In genomic region chr12:27182397-27183375, GRCm38 (mm10) we compare ENCODE assay signal across 9 mouse cellular contexts.
DNase-seq lines count a peak whose midpoint lies in the region; ATAC-seq and TF ChIP-seq lines count a peak whose summit lies in the region.
"Had no signal": no experiment of that assay in that cellular context is flagged by ENCODE, and none has a peak within 500 bp of the region (broad histone marks: within the 10 kb centered on the region; RNA-seq: fewer than 3 reads in every experiment).

No protein-coding gene starts in this region.

- no peak overlapping the region for H3K27ac ChIP-seq in kidney, postnatal 0 days
- peak overlapping the region; percentile 94 for H3K27ac ChIP-seq in heart, embryonic 12.5 days (ENCODE audit: poor library complexity, severe bottlenecking)
- H3K27ac ChIP-seq in limb, embryonic 13.5 days: peak overlapping the region; percentile 48
- H3K27ac ChIP-seq: liver, embryonic 15.5 days had no signal

- H3K27me3 ChIP-seq in kidney, postnatal 0 days (ENCODE audit: insufficient read depth, low read length): no peaks in the 10 kb centered on the region
- H3K27me3 ChIP-seq in heart, embryonic 12.5 days (replicated peaks): no peaks in the 10 kb centered on the region
- H3K27me3 ChIP-seq in limb, embryonic 13.5 days: no peaks in the 10 kb centered on the region
- H3K27me3 ChIP-seq: liver, embryonic 15.5 days had no signal

- H3K4me1 ChIP-seq in kidney, postnatal 0 days (replicated peaks; ENCODE audit: insufficient read depth, low read length): peaks cover 7% of the 10 kb centered on the region
- peaks cover 41% of the 10 kb centered on the region for H3K4me1 ChIP-seq in heart, embryonic 12.5 days (replicated peaks)
- H3K4me1 ChIP-seq in limb, embryonic 13.5 days: peaks cover 48% of the 10 kb centered on the region
- H3K4me1 ChIP-seq: liver, embryonic 15.5 days had no signal

- peak; percentile 58 for DNase-seq in kidney, postnatal 0 days (ENCODE audit: low spot score)
- no peak for DNase-seq in kidney, adult 18-20 months
- DNase-seq in retina, postnatal 1 day: peak; percentile 57
- no peak for DNase-seq in right cerebral cortex, adult 18-20 months
- no peak for DNase-seq in adrenal gland, adult 18-20 months (ENCODE audit: low spot score in 2 of 2)
- DNase-seq in urinary bladder, adult 2 months (ENCODE audit: low spot score): no peak

- H3K9me3 ChIP-seq in kidney, postnatal 0 days (replicated peaks; ENCODE audit: low read length): no peaks in the 10 kb centered on the region
- H3K9me3 ChIP-seq in heart, embryonic 12.5 days (replicated peaks): no peaks in the 10 kb centered on the region
- H3K9me3 ChIP-seq in limb, embryonic 13.5 days: peaks cover 3% of the 10 kb centered on the region; the same call in 1 of the 2 replicates
- H3K9me3 ChIP-seq: liver, embryonic 15.5 days had no signal

- H3K4me3 ChIP-seq in kidney, postnatal 0 days (replicated peaks; ENCODE audit: low read depth, low read length): no peak overlapping the region
- peak overlapping the region; percentile 27 for H3K4me3 ChIP-seq in heart, embryonic 12.5 days
- no peak overlapping the region for H3K4me3 ChIP-seq in limb, embryonic 13.5 days
- H3K4me3 ChIP-seq: liver, embryonic 15.5 days had no signal

- H3K4me2 ChIP-seq in kidney, postnatal 0 days (ENCODE audit: low read length): no peak overlapping the region
- peak overlapping the region; percentile 57 for H3K4me2 ChIP-seq in heart, embryonic 12.5 days
- H3K4me2 ChIP-seq in limb, embryonic 13.5 days (replicated peaks): no peak overlapping the region
- H3K4me2 ChIP-seq: liver, embryonic 15.5 days had no signal

- 32% methylated on average over 5 of the region's 5 CpGs for WGBS in kidney, postnatal 0 days
- 22% methylated on average over 5 of the region's 5 CpGs for WGBS in heart, embryonic 12.5 days
- WGBS in limb, embryonic 13.5 days: 16% methylated on average over 5 of the region's 5 CpGs

- ATAC-seq in kidney, postnatal 0 days (replicated peaks; ENCODE audit: low FRiP score, low read depth): no peak
- peak; percentile 82 for ATAC-seq in heart, embryonic 12.5 days (ENCODE audit: insufficient number of reproducible peaks, low FRiP score)
- peak; percentile 71 for ATAC-seq in limb, embryonic 13.5 days (ENCODE audit: low FRiP score, low read depth)

- no peak overlapping the region for H3K9ac ChIP-seq in kidney, postnatal 0 days (ENCODE audit: low read depth, low read length)
- peak overlapping the region; percentile 43 for H3K9ac ChIP-seq in heart, embryonic 12.5 days
- H3K9ac ChIP-seq in limb, embryonic 13.5 days: peak overlapping the region; percentile 1; the same call in 1 of the 2 replicates
- H3K9ac ChIP-seq: liver, embryonic 15.5 days had no signal

- no peaks in the 10 kb centered on the region for H3K36me3 ChIP-seq in kidney, postnatal 0 days (ENCODE audit: insufficient read depth, low read length)
- no peaks in the 10 kb centered on the region for H3K36me3 ChIP-seq in heart, embryonic 12.5 days
- H3K36me3 ChIP-seq in limb, embryonic 13.5 days: no peaks in the 10 kb centered on the region
- H3K36me3 ChIP-seq: liver, embryonic 15.5 days had no signal

- TF ChIP-seq CTCF in kidney, postnatal 0 days (IDR thresholded peaks at IDR 0.05; ENCODE audit: low read depth): no peak

Comparison
In these comparisons a context has a peak if more than half of its experiments do, and no peak if none do; other contexts are left out.
1. DNase-seq: peak in kidney, postnatal 0 days (single experiment) and retina, postnatal 1 day (single experiment); none in kidney, adult 18-20 months (single experiment), right cerebral cortex, adult 18-20 months (single experiment), adrenal gland, adult 18-20 months (0 of 2) and urinary bladder, adult 2 months (single experiment).